Comparison of ENCODE assay signal across 9 mouse cellular contexts in genomic region chr17:86732522-86732921, GRCm38 (mm10). TPM values are rescaled to one million over a fixed set of nuclear protein-coding genes. Genes with fewer than 3 reads are reported as not detected.
DNase-seq lines count a peak whose midpoint lies in the region; ATAC-seq and TF ChIP-seq lines count a peak whose summit lies in the region.
"Had no signal": no experiment of that assay in that cellular context is flagged by ENCODE, and none has a peak within 500 bp of the region (broad histone marks: within the 10 kb centered on the region; RNA-seq: fewer than 3 reads in every experiment).

No protein-coding gene starts in this region.

- no peak for DNase-seq in heart, adult 2 months
- DNase-seq in heart, postnatal 14 days: no peak
- DNase-seq in left cerebral cortex, adult 2 months (ENCODE audit: extremely low spot score in 1 of 2, low spot score in 2 of 2): no peak
- no peak for DNase-seq in left cerebral cortex, adult 9 months (ENCODE audit: low spot score in 2 of 2)
- DNase-seq in Muller cell, postnatal 12 days (ENCODE audit: inconsistent ontology term): no peak

- H3K4me2 ChIP-seq in liver, embryonic 12.5 days: peak overlapping the region; percentile 58

- peak overlapping the region; percentile 88 for H3K27ac ChIP-seq in heart, adult 2 months
- H3K27ac ChIP-seq in left cerebral cortex, adult 2 months: peak overlapping the region; percentile 26; the same call in 1 of the 2 replicates
- H3K27ac ChIP-seq in bone marrow macrophage, adult 2 months (ENCODE audit: insufficient read depth, low read depth, low read length): peak overlapping the region; percentile 36
- H3K27ac ChIP-seq in liver, embryonic 12.5 days: no peak overlapping the region

- TF ChIP-seq POLR2A in heart, adult 2 months (IDR thresholded peaks at IDR 0.05; ENCODE audit: insufficient read depth, low read depth, low read length): no peak
- no peak for TF ChIP-seq POLR2A in bone marrow macrophage, adult 2 months (IDR thresholded peaks at IDR 0.05; ENCODE audit: borderline replicate concordance, low read depth, low read length)

- H3K79me2 ChIP-seq in heart, adult 2 months (replicated peaks; ENCODE audit: control insufficient read depth, insufficient read depth, low read length): no peaks in the 10 kb centered on the region

- no peak for TF ChIP-seq CTCF in heart, adult 2 months (IDR thresholded peaks at IDR 0.05)
- no peak for TF ChIP-seq CTCF in left cerebral cortex, adult 2 months (IDR thresholded peaks at IDR 0.05)
- TF ChIP-seq CTCF in bone marrow macrophage, adult 2 months (IDR thresholded peaks at IDR 0.05; ENCODE audit: low read depth, low read length): no peak

- WGBS in heart, adult 2 months: 87% methylated on average over 1 of the region's 1 CpGs
- 64% methylated on average over 1 of the region's 1 CpGs for WGBS in liver, embryonic 12.5 days (ENCODE audit: insufficient replicate concordance)

- H3K27me3 ChIP-seq in heart, adult 2 months (ENCODE audit: control insufficient read depth, insufficient read depth, low read length): no peaks in the 10 kb centered on the region
- no peaks in the 10 kb centered on the region for H3K27me3 ChIP-seq in liver, embryonic 12.5 days (replicated peaks)

- H3K4me3 ChIP-seq in heart, adult 2 months: no peak overlapping the region
- no peak overlapping the region for H3K4me3 ChIP-seq in left cerebral cortex, adult 2 months
- H3K4me3 ChIP-seq in bone marrow macrophage, adult 2 months (ENCODE audit: insufficient read depth, low read length): peak overlapping the region; percentile 27; the same call in 1 of the 2 replicates
- H3K4me3 ChIP-seq in liver, embryonic 12.5 days: peak overlapping the region; percentile 6; the same call in 1 of the 2 replicates
- H3K4me3 ChIP-seq: myocyte had no signal

- ATAC-seq in liver, embryonic 12.5 days: peak; percentile 28; the same call in 1 of the 2 replicates
- ATAC-seq in erythroblast, adult 5-6 weeks (replicated peaks; ENCODE audit: low FRiP score, poor library complexity, severe bottlenecking): no peak

- intact Hi-C loops in heart, adult 2 months (cut with DNase I): loop anchor here (2.0 to 5.0 kb wide), 2 partner anchors 20 to 140 kb away; no protein-coding TSS in a partner anchor
- intact Hi-C loops in heart, postnatal 14 days (cut with DNase I): no loop called here
- intact Hi-C loops in left cerebral cortex, adult 2 months (cut with DNase I): no loop called here

- TF ChIP-seq EP300 in heart, adult 2 months (IDR thresholded peaks at IDR 0.05; ENCODE audit: insufficient read depth, low read depth, low read length): no peak

- peaks cover 11% of the 10 kb centered on the region for H3K4me1 ChIP-seq in heart, adult 2 months (ENCODE audit: control insufficient read depth, insufficient read depth, low read length)
- H3K4me1 ChIP-seq in bone marrow macrophage, adult 2 months (ENCODE audit: control insufficient read depth, insufficient read depth, low read length): peaks cover 9% of the 10 kb centered on the region
- H3K4me1 ChIP-seq in liver, embryonic 12.5 days: peaks cover 20% of the 10 kb centered on the region

- no peak overlapping the region for H3K9ac ChIP-seq in heart, adult 2 months (ENCODE audit: low read depth, low read length)
- H3K9ac ChIP-seq in liver, embryonic 12.5 days: no peak overlapping the region

- H3K36me3 ChIP-seq in heart, adult 2 months (ENCODE audit: control insufficient read depth, insufficient read depth, low read length): peaks cover 4% of the 10 kb centered on the region
- no peaks in the 10 kb centered on the region for H3K36me3 ChIP-seq in liver, embryonic 12.5 days

- H3K9me3 ChIP-seq in liver, embryonic 12.5 days (replicated peaks): no peaks in the 10 kb centered on the region

RNA-seq across cellular contexts. Expression of gene Epas1, which starts 21.0 kb away (rescaled TPM):
- total RNA-seq in heart, adult 2 months (2021): 100 to 1,000 TPM; 244 to 277 TPM
- 115 and 119 TPM in 2 replicates for polyA plus RNA-seq in heart, adult 2 months (2012; rRNA removed)
- 100 to 1,000 TPM; 259 to 278 TPM for total RNA-seq in heart, postnatal 14 days (2021)
- total RNA-seq in left cerebral cortex, adult 2 months (2021): 10 to 100 TPM; 93.6 to 97.0 TPM
- polyA plus RNA-seq in bone marrow macrophage, adult 2 months (2012; ENCODE audit: insufficient read depth, insufficient read length, missing spikeins): 0.74 and 1.1 TPM in 2 replicates
- 1.3 and 1.9 TPM in 2 replicates for polyA plus RNA-seq in liver, embryonic 12.5 days (2016; fragmentation: Nextera tagmentation; extraction: Ambion mirVana)
- total RNA-seq in erythroblast, adult 5-6 weeks (2015; ENCODE audit: low replicate concordance): 0.42 and 0.77 TPM in 2 replicates
- 0.17 TPM in 1 of 2 replicates, not detected in the other for total RNA-seq in erythroblast, adult 5-6 weeks (2017; ENCODE audit: low replicate concordance)

Comparison
In these comparisons a context has a peak if more than half of its experiments do, and no peak if none do; other contexts are left out.
1. H3K4me3 ChIP-seq: peak in bone marrow macrophage, adult 2 months (single experiment) and liver, embryonic 12.5 days (single experiment); none in heart, adult 2 months (single experiment) and left cerebral cortex, adult 2 months (single experiment).
2. RNA of gene Epas1, which starts 21.0 kb away (total RNA-seq): 259 to 278 TPM in heart, postnatal 14 days, 244 to 277 TPM in heart, adult 2 months and 93.6 to 97.0 TPM in left cerebral cortex, adult 2 months; 0.17 to 0.77 TPM in erythroblast, adult 5-6 weeks; every median in the first group is over 10 times any median in the second.